Mouse (Mus musculus) testis, adult 2 months (tissue): ENCODE data around the gene Tspan14. TPM values are rescaled to one million over a fixed set of nuclear protein-coding genes. Genes with fewer than 3 reads are reported as not detected.

Experiments
- H3K27ac ChIP-seq: fragments of 200-500 bp; 2 replicates; pipeline ENCODE4 v1.5.1; 2012; ENCODE audit warnings: low read depth, low read length; ENCODE audit not compliant: control insufficient read depth, insufficient read depth
- H3K27me3 ChIP-seq: fragments of 200-500 bp; 2 replicates; pipeline ENCODE4 v1.6.1; 2012; ENCODE audit warnings: mild to moderate bottlenecking, low read length, moderate library complexity; ENCODE audit not compliant: control insufficient read depth, insufficient read depth
- H3K36me3 ChIP-seq: fragments of 200-500 bp; 2 replicates; pipeline ENCODE4 v1.6.1; 2012; ENCODE audit warnings: mild to moderate bottlenecking, low read length; ENCODE audit not compliant: control insufficient read depth, insufficient read depth
- H3K4me1 ChIP-seq: fragments of 200-500 bp; 2 replicates; pipeline ENCODE4 v1.6.1; 2012; ENCODE audit warnings: low read length; ENCODE audit not compliant: control insufficient read depth, insufficient read depth
- H3K4me3 ChIP-seq: fragments of 200-500 bp; 2 replicates; pipeline ENCODE4 v1.5.1; 2012; ENCODE audit warnings: low read depth, mild to moderate bottlenecking, low read length, moderate library complexity, mixed read lengths; ENCODE audit not compliant: control insufficient read depth
- CTCF ChIP-seq: fragments of 200-500 bp; IDR thresholded peaks from 2 replicates; pipeline ENCODE4 v1.5.1; 2012; ENCODE audit warnings: low read depth, mild to moderate bottlenecking, inconsistent platforms, low read length, moderate library complexity; ENCODE audit not compliant: control insufficient read depth, insufficient read depth, insufficient replicate concordance
- POLR2A ChIP-seq: fragments of 200-500 bp; IDR thresholded peaks from 2 replicates; pipeline ENCODE4 v1.6.1; 2012; ENCODE audit warnings: low read depth, mild to moderate bottlenecking, inconsistent platforms, low read length, moderate library complexity; ENCODE audit not compliant: control insufficient read depth
- polyA plus RNA-seq: library from polyadenylated mRNA; depleted of rRNA; stranded (reverse); fragments of >200 nt; gene quantifications from 2 replicates; pipeline ENCODE4 v1.2.3, GENCODE M21; 2012

Gene Tspan14
- polyA plus RNA-seq, 1 experiment, result 7.8 TPM

DNA sequence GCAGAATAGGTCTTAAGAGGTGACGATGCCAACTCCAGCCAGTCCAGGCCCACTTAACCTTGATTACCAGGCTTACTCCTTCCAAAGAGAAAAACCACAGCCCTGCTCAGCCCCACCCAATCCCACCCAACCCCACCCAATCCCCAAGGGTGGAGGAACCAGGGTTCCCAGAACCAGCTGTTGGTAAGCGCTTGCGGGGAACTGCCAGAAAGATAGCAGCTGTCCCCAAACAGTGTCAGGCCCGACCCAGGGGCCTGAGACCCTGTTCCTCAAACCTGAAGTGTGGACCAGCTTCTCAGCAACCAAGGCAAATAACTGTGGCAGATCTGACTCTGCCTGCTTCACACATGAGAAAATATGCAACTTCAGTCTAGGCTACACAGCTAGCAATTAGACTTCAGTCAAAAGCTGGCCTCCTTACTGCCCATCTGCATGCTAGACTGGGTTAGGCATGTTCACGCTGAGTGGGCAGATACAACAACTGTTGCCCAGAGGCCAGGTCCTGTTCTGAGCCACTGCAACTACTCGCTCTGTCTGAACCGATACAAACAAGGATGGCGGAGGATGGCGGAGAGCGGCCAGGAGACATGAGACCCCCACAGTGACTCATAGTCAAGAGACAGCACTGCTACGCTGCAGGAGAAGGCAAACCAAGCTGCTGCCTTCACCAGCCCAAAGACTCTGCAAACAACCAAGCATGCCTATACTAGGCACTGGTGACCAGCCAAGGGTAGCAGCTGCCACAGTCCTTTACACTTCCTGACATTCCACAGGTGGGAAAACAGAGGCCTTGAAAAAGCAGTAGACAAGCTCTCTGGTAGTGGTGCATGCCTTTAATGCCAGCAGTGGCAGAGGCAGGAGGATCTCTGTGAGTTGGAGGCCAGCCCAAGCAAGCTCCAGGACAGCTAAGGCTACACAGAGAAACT, 4.0 kb downstream of the Tspan14 start:
- H3K27me3 ChIP-seq, result no peaks in the 10 kb centered on the region
- H3K4me1 ChIP-seq, result peaks cover 12% of the 10 kb centered on the region
- TF ChIP-seq POLR2A, result no peak
- TF ChIP-seq CTCF, result no peak
- H3K4me3 ChIP-seq, result no peak overlapping the region
- H3K27ac ChIP-seq, result no peak overlapping the region
- H3K36me3 ChIP-seq, result no peaks in the 10 kb centered on the region

DNA sequence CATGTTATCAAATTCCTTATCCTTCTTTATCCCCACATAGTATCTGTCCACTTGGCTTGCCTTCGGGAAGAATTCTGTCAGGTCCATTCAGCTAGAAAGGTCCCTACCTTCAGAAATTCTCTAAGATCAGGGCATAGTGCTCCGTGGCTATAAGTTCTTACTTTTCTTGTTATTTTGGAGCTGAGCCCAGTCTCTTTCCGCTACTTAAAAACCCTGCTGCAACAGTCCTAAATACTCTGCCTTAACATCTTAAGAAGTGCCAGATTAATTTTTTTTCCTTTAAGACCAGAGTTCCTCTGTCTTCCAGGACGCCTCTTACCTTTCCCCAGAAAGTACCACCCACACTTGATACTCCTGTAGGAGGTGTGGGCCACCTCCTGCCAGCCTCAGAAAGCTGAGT, 6.4 kb downstream of the Tspan14 start:
- TF ChIP-seq CTCF (no peak), POLR2A (no peak)
- Histone ChIP-seq H3K4me1 (peaks cover 2% of the 10 kb centered on the region; the same call in 1 of the 2 replicates), H3K4me3 (no peak overlapping the region), H3K36me3 (no peaks in the 10 kb centered on the region), H3K27ac (no peak overlapping the region; the same call in 1 of the 2 replicates), H3K27me3 (no peaks in the 10 kb centered on the region)

DNA sequence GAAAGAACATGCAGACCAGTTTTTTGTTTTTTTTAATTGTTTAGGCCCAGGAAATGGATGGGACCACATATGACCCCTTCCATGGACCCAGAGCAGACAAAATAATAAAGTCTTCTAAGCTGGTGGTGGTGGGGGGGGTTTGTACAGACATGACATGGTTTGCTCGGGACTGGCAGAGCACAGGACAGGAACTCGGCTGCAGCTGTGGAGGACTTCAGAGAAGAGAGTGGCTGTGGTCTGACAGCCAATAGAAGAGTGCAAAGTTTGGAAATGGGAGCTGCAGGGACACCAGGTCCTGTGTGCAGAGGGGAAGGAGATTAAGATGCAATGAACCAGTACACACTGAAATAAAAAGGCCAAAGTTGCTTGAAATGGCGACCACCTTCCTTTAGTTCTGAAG, 7.0 kb downstream of the Tspan14 start:
- no peak overlapping the region for H3K4me3 ChIP-seq
- peaks cover 2% of the 10 kb centered on the region; the same call in 1 of the 2 replicates for H3K4me1 ChIP-seq
- H3K27ac ChIP-seq, result peak overlapping the region; percentile 32
- TF ChIP-seq CTCF (no peak), POLR2A (no peak)
- H3K27me3 ChIP-seq, result no peaks in the 10 kb centered on the region
- no peaks in the 10 kb centered on the region for H3K36me3 ChIP-seq

DNA sequence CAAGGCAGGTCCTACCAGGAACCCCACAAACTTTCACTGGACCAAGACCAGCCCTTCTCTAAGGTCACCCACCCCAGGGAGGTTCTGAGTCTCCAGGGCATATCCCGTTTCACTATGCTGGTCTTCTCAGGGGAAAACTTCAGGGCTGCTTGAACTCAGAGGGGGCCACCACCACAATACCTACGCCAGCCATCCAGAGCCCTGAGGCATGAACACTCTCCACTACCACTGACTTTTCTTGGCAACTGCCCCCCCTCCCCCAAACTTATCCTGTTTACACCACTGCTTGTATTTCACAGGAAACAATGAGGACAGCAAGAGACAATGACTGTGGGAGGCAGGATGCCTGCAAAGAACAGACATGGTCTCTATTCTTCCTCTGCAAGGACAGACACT, 7.6 kb downstream of the Tspan14 start:
- peak overlapping the region; percentile 70 for H3K27ac ChIP-seq
- H3K4me3 ChIP-seq, result no peak overlapping the region
- H3K27me3 ChIP-seq, result no peaks in the 10 kb centered on the region
- no peaks in the 10 kb centered on the region for H3K36me3 ChIP-seq
- H3K4me1 ChIP-seq, result peaks cover 2% of the 10 kb centered on the region; the same call in 1 of the 2 replicates
- no peak for TF ChIP-seq POLR2A
- TF ChIP-seq CTCF, result no peak

DNA sequence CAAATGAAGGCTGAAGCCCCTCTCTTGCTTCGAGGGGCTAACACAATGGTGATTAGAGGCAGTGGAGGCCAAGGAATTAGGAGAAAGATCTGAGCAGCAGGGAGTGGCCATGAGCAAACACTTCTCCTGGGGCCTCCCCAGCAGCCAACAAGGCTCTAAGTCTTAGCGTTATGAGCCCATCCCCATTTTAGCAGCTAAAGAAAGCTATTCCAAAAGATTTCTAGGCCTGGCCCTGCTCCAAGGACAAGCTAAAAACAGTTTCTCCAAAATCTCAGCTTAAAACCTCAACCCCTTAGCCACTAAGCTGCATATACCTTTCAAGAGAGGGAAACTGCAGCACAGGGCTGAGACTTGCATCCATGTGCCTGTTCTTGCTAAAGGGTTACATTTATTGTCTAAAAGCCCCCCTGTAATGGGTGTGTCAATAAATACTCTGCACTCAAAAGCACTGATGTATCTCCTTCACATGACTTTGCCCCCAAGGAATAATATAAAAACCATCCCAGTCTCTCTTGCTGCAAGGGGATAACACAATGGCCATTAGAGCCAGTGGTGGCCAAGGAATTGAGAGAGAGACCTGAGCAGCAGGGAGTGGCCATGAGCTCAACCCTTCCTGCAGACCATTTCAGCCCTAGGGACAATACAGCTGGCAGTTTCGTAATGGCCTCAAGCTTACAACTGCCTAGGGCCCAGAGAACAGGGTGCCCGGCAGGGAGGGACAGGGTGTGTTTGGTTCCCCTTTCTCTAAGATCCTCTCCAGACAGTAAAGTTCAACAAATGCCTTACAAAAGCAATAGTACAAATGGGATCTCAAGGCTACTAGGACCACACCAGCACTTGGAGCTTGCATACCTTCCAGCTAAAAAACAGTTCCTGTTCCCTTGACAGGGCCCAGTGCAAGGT, 8.3 kb downstream of the Tspan14 start:
- no peak overlapping the region for H3K4me3 ChIP-seq
- no peaks in the 10 kb centered on the region for H3K27me3 ChIP-seq
- peaks cover 2% of the 10 kb centered on the region; the same call in 1 of the 2 replicates for H3K4me1 ChIP-seq
- no peaks in the 10 kb centered on the region for H3K36me3 ChIP-seq
- TF ChIP-seq POLR2A (no peak), CTCF (no peak)
- H3K27ac ChIP-seq, result peak overlapping the region; percentile 70

DNA sequence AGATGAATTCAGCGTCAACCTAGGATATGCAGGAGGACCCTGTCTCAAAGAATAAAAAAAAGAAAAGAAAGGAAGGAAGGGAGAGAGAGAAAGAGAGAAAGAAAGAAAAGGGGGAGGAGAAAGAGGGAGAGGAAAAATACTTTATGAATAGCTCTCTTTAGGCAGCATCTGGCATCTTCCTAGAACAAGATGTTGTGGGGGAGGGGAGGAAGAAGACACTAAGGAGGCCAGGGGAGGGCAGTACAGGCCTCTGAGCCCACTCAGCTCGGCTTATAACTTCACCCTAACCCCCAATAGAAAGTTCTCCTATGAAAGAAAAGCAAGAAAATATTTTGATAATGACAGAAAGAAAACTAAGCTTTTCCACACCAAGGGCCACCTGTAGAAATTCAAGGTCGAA, 9.0 kb downstream of the Tspan14 start:
- Histone ChIP-seq H3K4me1 (peaks cover 2% of the 10 kb centered on the region; the same call in 1 of the 2 replicates), H3K4me3 (no peak overlapping the region), H3K27ac (no peak overlapping the region), H3K27me3 (no peaks in the 10 kb centered on the region), H3K36me3 (no peaks in the 10 kb centered on the region)
- TF ChIP-seq CTCF (no peak), POLR2A (no peak)
